Mouse (Mus musculus) midbrain, embryonic 14.5 days (tissue): ENCODE measurements around the gene Cap2. TPM values are rescaled to one million over a fixed set of nuclear protein-coding genes. Genes with fewer than 3 reads are reported as not detected.

Source experiments
- ATAC-seq: fragments of 200-750 bp; cut with Nextera tagmentation; 2 replicates; pipeline ENCODE4 v1.8.0; 2017; ENCODE audit warnings: moderate number of reproducible peaks, moderate library complexity; ENCODE audit not compliant: low FRiP score, low TSS enrichment
- DNase-seq: peaks from one replicate; pipeline ENCODE4 v3.0.0-alpha.2; 2015
- H3K27ac ChIP-seq: fragments of 300-500 bp; sonication (generic); replicated peaks from 2 replicates; pipeline ENCODE4 v1.5.1; 2014; ENCODE audit warnings: mild to moderate bottlenecking, low read depth, low read length, moderate library complexity
- H3K27me3 ChIP-seq: fragments of 300-500 bp; sonication (generic); 2 replicates; pipeline ENCODE4 v1.6.1; 2014; ENCODE audit warnings: low read length, control low read depth, mixed read lengths; ENCODE audit not compliant: control insufficient read depth, insufficient read depth
- H3K36me3 ChIP-seq: fragments of 300-500 bp; sonication (generic); 2 replicates; pipeline ENCODE4 v1.6.1; 2014; ENCODE audit warnings: low read length, control low read depth; ENCODE audit not compliant: control insufficient read depth, insufficient read depth
- H3K4me1 ChIP-seq: fragments of 300-500 bp; sonication (generic); 2 replicates; pipeline ENCODE4 v1.6.1; 2014; ENCODE audit warnings: mild to moderate bottlenecking, antibody characterized with exemption, low read length, control low read depth; ENCODE audit not compliant: control insufficient read depth, insufficient read depth
- H3K4me2 ChIP-seq: fragments of 300-500 bp; sonication (generic); 2 replicates; pipeline ENCODE4 v1.6.1; 2014; ENCODE audit warnings: mild to moderate bottlenecking, low read length, moderate library complexity
- H3K4me3 ChIP-seq: fragments of 300-500 bp; sonication (generic); replicated peaks from 2 replicates; pipeline ENCODE4 v1.5.1; 2014; ENCODE audit warnings: low read depth, low read length
- H3K9ac ChIP-seq: fragments of 300-500 bp; sonication (generic); replicated peaks from 2 replicates; pipeline ENCODE4 v1.6.1; 2014; ENCODE audit warnings: mild to moderate bottlenecking, low read length, moderate library complexity
- H3K9me3 ChIP-seq: fragments of 300-500 bp; sonication (generic); 2 replicates; pipeline ENCODE4 v1.6.1; 2016; ENCODE audit warnings: low read length, control low read depth, mixed read lengths; ENCODE audit not compliant: control insufficient read depth
- WGBS: fragments of 180-500 bp; shearing (Covaris S2); extraction: QIAGEN DNeasy Blood & Tissue Kit; methylation state at CpG from one replicate; pipeline ENCODE4 v1.1.7; 2014; 5-methylcytosine and 5-hydroxymethylcytosine counted together
- polyA plus RNA-seq: library from polyadenylated mRNA; unstranded; fragments of >200 nt; fragmentation: Nextera tagmentation; extraction: Ambion mirVana; gene quantifications from 2 replicates; pipeline ENCODE4 v1.2.1, GENCODE M21; 2014

The Cap2 gene
- polyA plus RNA-seq, 1 experiment from 2014 or later: 6.6 TPM

GRCm38 (mm10) chr13:46540943-46541342 is 39.3 kb downstream of the Cap2 start:
- Histone ChIP-seq H3K4me3 (no peak overlapping the region), H3K9ac (no peak overlapping the region), H3K36me3 (no peaks in the 10 kb centered on the region), H3K27ac (no peak overlapping the region), H3K4me1 (peaks cover 16% of the 10 kb centered on the region; the same call in 1 of the 2 replicates), H3K27me3 (no peaks in the 10 kb centered on the region), H3K9me3 (no peaks in the 10 kb centered on the region), H3K4me2 (no peak overlapping the region)
- DNase-seq (no peak), ATAC-seq (no peak)
- WGBS: 68% methylated on average over 5 of the region's 5 CpGs

- Histone ChIP-seq H3K36me3 (no peaks in the 10 kb centered on the region), H3K9ac (no peak overlapping the region), H3K27me3 (no peaks in the 10 kb centered on the region), H3K9me3 (no peaks in the 10 kb centered on the region), H3K4me2 (no peak overlapping the region), H3K4me3 (no peak overlapping the region), H3K4me1 (peaks cover 21% of the 10 kb centered on the region; the same call in 1 of the 2 replicates), H3K27ac (peak overlapping the region; percentile 41)
- WGBS: 61% methylated on average over 7 of the region's 7 CpGs
- DNase-seq: peak; percentile 70
- no peak for ATAC-seq
Measured at GRCm38 (mm10) chr13:46542782-46543181, 41.1 kb downstream of the Cap2 start.

- no peak overlapping the region for H3K4me3 ChIP-seq
- ATAC-seq: no peak
- no peak overlapping the region for H3K9ac ChIP-seq
- no peaks in the 10 kb centered on the region for H3K9me3 ChIP-seq
- peaks cover 21% of the 10 kb centered on the region; the same call in 1 of the 2 replicates for H3K4me1 ChIP-seq
- H3K4me2 ChIP-seq: no peak overlapping the region
- 54% methylated on average over 6 of the region's 6 CpGs for WGBS
- H3K27ac ChIP-seq: peak overlapping the region; percentile 74; the same call in 1 of the 2 replicates
- DNase-seq: peak; percentile 43
- H3K36me3 ChIP-seq: no peaks in the 10 kb centered on the region
- H3K27me3 ChIP-seq: no peaks in the 10 kb centered on the region
Measured at GRCm38 (mm10) chr13:46544608-46545007, 43.0 kb downstream of the Cap2 start.

- peak; percentile 59 for DNase-seq
- Histone ChIP-seq H3K4me2 (peak overlapping the region; percentile 21), H3K9ac (no peak overlapping the region), H3K4me3 (no peak overlapping the region), H3K36me3 (no peaks in the 10 kb centered on the region), H3K9me3 (no peaks in the 10 kb centered on the region), H3K27me3 (no peaks in the 10 kb centered on the region), H3K27ac (peak overlapping the region; percentile 74), H3K4me1 (peaks cover 21% of the 10 kb centered on the region; the same call in 1 of the 2 replicates)
- whole genome bisulfite sequencing: 7% methylated on average over 9 of the region's 9 CpGs
- ATAC-seq: no peak
Measured at GRCm38 (mm10) chr13:46545081-46545480, 43.4 kb downstream of the Cap2 start.

- H3K9ac ChIP-seq: no peak overlapping the region
- WGBS: 85% methylated on average over 4 of the region's 4 CpGs
- DNase-seq (no peak), ATAC-seq (no peak)
- no peak overlapping the region for H3K27ac ChIP-seq
- no peak overlapping the region for H3K4me2 ChIP-seq
- no peaks in the 10 kb centered on the region for H3K27me3 ChIP-seq
- no peaks in the 10 kb centered on the region for H3K9me3 ChIP-seq
- H3K4me3 ChIP-seq: no peak overlapping the region
- no peaks in the 10 kb centered on the region for H3K36me3 ChIP-seq
- H3K4me1 ChIP-seq: peaks cover 21% of the 10 kb centered on the region; the same call in 1 of the 2 replicates
Measured at GRCm38 (mm10) chr13:46546846-46547245, 45.2 kb downstream of the Cap2 start.

GRCm38 (mm10) chr13:46547253-46547652 is 45.6 kb downstream of the Cap2 start:
- Histone ChIP-seq H3K27me3 (no peaks in the 10 kb centered on the region), H3K4me1 (peaks cover 21% of the 10 kb centered on the region; the same call in 1 of the 2 replicates), H3K9ac (no peak overlapping the region), H3K4me2 (no peak overlapping the region), H3K36me3 (no peaks in the 10 kb centered on the region), H3K9me3 (no peaks in the 10 kb centered on the region), H3K4me3 (no peak overlapping the region), H3K27ac (no peak overlapping the region)
- WGBS: 18% methylated on average over 1 of the region's 1 CpGs
- DNase-seq (no peak), ATAC-seq (no peak)

- Histone ChIP-seq H3K4me2 (no peak overlapping the region), H3K4me1 (peaks cover 21% of the 10 kb centered on the region; the same call in 1 of the 2 replicates), H3K9ac (no peak overlapping the region), H3K27me3 (no peaks in the 10 kb centered on the region), H3K27ac (0 out of 2 replicates have a peak overlapping the region, but pooled peaks have one; percentile 39), H3K36me3 (no peaks in the 10 kb centered on the region), H3K9me3 (no peaks in the 10 kb centered on the region), H3K4me3 (no peak overlapping the region)
- DNase-seq (no peak), ATAC-seq (no peak)
- 70% methylated on average over 8 of the region's 8 CpGs for WGBS
Measured at GRCm38 (mm10) chr13:46548132-46548531, 46.5 kb downstream of the Cap2 start.

- no peak for ATAC-seq
Measured at GRCm38 (mm10) chr13:46548600-46549179, 47.0 kb downstream of the Cap2 start.

GRCm38 (mm10) chr13:46550627-46551026 is 49.0 kb downstream of the Cap2 start:
- H3K27ac ChIP-seq: no peak overlapping the region
- H3K4me3 ChIP-seq: no peak overlapping the region
- H3K4me2 ChIP-seq: no peak overlapping the region
- DNase-seq (no peak), ATAC-seq (no peak)
- H3K36me3 ChIP-seq: no peaks in the 10 kb centered on the region
- no peaks in the 10 kb centered on the region for H3K27me3 ChIP-seq
- no peak overlapping the region for H3K9ac ChIP-seq
- H3K4me1 ChIP-seq: peaks cover 17% of the 10 kb centered on the region; the same call in 1 of the 2 replicates
- 96% methylated on average over 10 of the region's 10 CpGs for WGBS
- H3K9me3 ChIP-seq: no peaks in the 10 kb centered on the region

More at GRCm38 (mm10) chr13:46548600-46549179, 47.0 kb downstream of the Cap2 start:
- H3K36me3 ChIP-seq: no peaks in the 10 kb centered on the region
- peak; percentile 46 for DNase-seq
- H3K4me3 ChIP-seq: no peak overlapping the region
- H3K4me1 ChIP-seq: peaks cover 21% of the 10 kb centered on the region; the same call in 1 of the 2 replicates
- 80% methylated on average over 5 of the region's 5 CpGs for WGBS
- H3K27ac ChIP-seq: 0 out of 2 replicates have a peak overlapping the region, but pooled peaks have one; percentile 39
- no peaks in the 10 kb centered on the region for H3K27me3 ChIP-seq
- H3K9me3 ChIP-seq: no peaks in the 10 kb centered on the region
- H3K4me2 ChIP-seq: no peak overlapping the region
- no peak overlapping the region for H3K9ac ChIP-seq
